Mouse (Mus musculus) MEL (cell line): ENCODE results near the gene H2-Eb2. TPM values are rescaled to one million over a fixed set of nuclear protein-coding genes. Genes with fewer than 3 reads are reported as not detected.

ENCODE experiments used
- DNase-seq: peaks from one replicate; pipeline ENCODE4 v3.0.0; 2011; ENCODE audit warnings: low read depth, low spot score
- H3K27ac ChIP-seq: 2 replicates; pipeline ENCODE4 v1.5.1; 2012; ENCODE audit warnings: low read depth, mild to moderate bottlenecking, control low read depth, low read length, moderate library complexity; ENCODE audit not compliant: control insufficient read depth
- H3K27me3 ChIP-seq, 2 experiments: fragments of 150-350 bp in 1 of 2; sonication (generic) in 1 of 2; 2 replicates each; pipeline ENCODE4 v1.6.1; 2012; ENCODE audit warnings: low read length in 2 of 2, mild to moderate bottlenecking in 2 of 2, improper control_type of control experiment in 1 of 2, moderate library complexity in 1 of 2; ENCODE audit not compliant: insufficient read depth in 2 of 2, control insufficient read depth in 1 of 2
- H3K36me3 ChIP-seq, 2 experiments: 2 replicates each; pipeline ENCODE4 v1.6.1; 2012 to 2014; ENCODE audit warnings: low read length in 2 of 2, improper control_type of control experiment in 1 of 2, inconsistent platforms in 1 of 2, mild to moderate bottlenecking in 1 of 2; ENCODE audit not compliant: insufficient read depth in 2 of 2, control insufficient read depth in 1 of 2
- H3K4me1 ChIP-seq, 2 experiments: fragments of 150-350 bp in 1 of 2; sonication (generic) in 1 of 2; 2 replicates each; pipeline ENCODE4 v1.6.1; 2012; ENCODE audit warnings: low read length in 2 of 2, improper control_type of control experiment in 1 of 2, mild to moderate bottlenecking in 1 of 2; ENCODE audit not compliant: insufficient read depth in 2 of 2, control insufficient read depth in 1 of 2
- H3K4me3 ChIP-seq, 2 experiments: fragments of 150-350 bp in 1 of 2; sonication (generic) in 1 of 2; 2 replicates each; pipeline ENCODE4 v1.5.1; 2012; ENCODE audit warnings: low read depth in 2 of 2, low read length in 2 of 2, mild to moderate bottlenecking in 2 of 2, moderate library complexity in 2 of 2, control low read depth in 1 of 2, improper control_type of control experiment in 1 of 2; ENCODE audit not compliant: control insufficient read depth in 1 of 2, insufficient read depth in 1 of 2
- H3K79me2 ChIP-seq: 2 replicates; pipeline ENCODE4 v1.6.1; 2012; ENCODE audit warnings: mild to moderate bottlenecking, low read length, moderate library complexity; ENCODE audit not compliant: control insufficient read depth, poor library complexity, insufficient read depth
- H3K9ac ChIP-seq: 2 replicates; pipeline ENCODE4 v1.6.1; 2012; ENCODE audit warnings: low read depth, mild to moderate bottlenecking, control low read depth, low read length, moderate library complexity; ENCODE audit not compliant: control insufficient read depth, poor library complexity, severe bottlenecking
- H3K9me3 ChIP-seq: fragments of 150-350 bp; sonication (generic); replicated peaks from 2 replicates; pipeline ENCODE4 v1.6.1; 2012; ENCODE audit warnings: mild to moderate bottlenecking, low read length, improper control_type of control experiment, moderate library complexity; ENCODE audit not compliant: insufficient read depth
- CHD2 ChIP-seq: IDR thresholded peaks from 2 replicates; pipeline ENCODE4 v1.6.1; 2011; ENCODE audit warnings: low read length, improper control_type of control experiment
- CTCF ChIP-seq, 3 experiments: IDR thresholded peaks in 2 of 3; conservative IDR thresholded peaks in 1 of 3; 2 replicates each; pipeline ENCODE4 v1.5.1; 2011 to 2012; ENCODE audit warnings: low read length in 3 of 3, low read depth in 2 of 3, mild to moderate bottlenecking in 2 of 3, improper control_type of control experiment in 1 of 3, inconsistent platforms in 1 of 3, mixed read lengths in 1 of 3, moderate library complexity in 1 of 3; ENCODE audit not compliant: control insufficient read depth in 1 of 3, insufficient read depth in 1 of 3, poor library complexity in 1 of 3, severe bottlenecking in 1 of 3
- ELF1 ChIP-seq: IDR thresholded peaks from 2 replicates; pipeline ENCODE4 v1.6.1; 2014; ENCODE audit warnings: low read depth, mild to moderate bottlenecking, inconsistent platforms, low read length, improper control_type of control experiment, moderate library complexity
- GABPA ChIP-seq: IDR thresholded peaks from 2 replicates; pipeline ENCODE4 v1.6.1; 2012; ENCODE audit warnings: low read depth, mild to moderate bottlenecking, inconsistent platforms, low read length, improper control_type of control experiment, moderate library complexity
- GATA1 ChIP-seq: IDR thresholded peaks from 2 replicates; pipeline ENCODE4 v1.6.1; 2011; ENCODE audit warnings: low read depth, low read length, improper control_type of control experiment
- MAFK ChIP-seq: IDR thresholded peaks from 2 replicates; pipeline ENCODE4 v1.6.1; 2011; ENCODE audit warnings: low read depth, mild to moderate bottlenecking, low read length, improper control_type of control experiment, borderline replicate concordance
- MEF2A ChIP-seq: IDR thresholded peaks from 2 replicates; pipeline ENCODE4 v1.6.1; 2014; ENCODE audit warnings: low read depth, mild to moderate bottlenecking, inconsistent platforms, low read length, improper control_type of control experiment; ENCODE audit not compliant: poor library complexity, insufficient replicate concordance, severe bottlenecking; ENCODE audit errors: extremely low read depth
- MXI1 ChIP-seq: IDR thresholded peaks from 2 replicates; pipeline ENCODE4 v1.6.1; 2011; ENCODE audit warnings: mild to moderate bottlenecking, low read depth, low read length, improper control_type of control experiment
- MYB ChIP-seq: IDR thresholded peaks from 2 replicates; pipeline ENCODE4 v1.6.1; 2011; ENCODE audit warnings: mild to moderate bottlenecking, low read depth, low read length, improper control_type of control experiment
- MYC ChIP-seq: IDR thresholded peaks from 2 replicates; pipeline ENCODE4 v1.6.1; 2011; ENCODE audit warnings: low read depth, mild to moderate bottlenecking, low read length, improper control_type of control experiment, moderate library complexity
- NRF1 ChIP-seq: IDR thresholded peaks from 2 replicates; pipeline ENCODE4 v1.6.1; 2014; ENCODE audit warnings: low read depth, mild to moderate bottlenecking, inconsistent platforms, low read length, improper control_type of control experiment, moderate library complexity; ENCODE audit not compliant: poor library complexity, insufficient read depth, severe bottlenecking
- POLR2A ChIP-seq, 2 experiments: IDR thresholded peaks; 2 replicates each; pipeline ENCODE4 v1.6.1; 2011 to 2012; ENCODE audit warnings: low read length in 2 of 2, mild to moderate bottlenecking in 2 of 2, control low read depth in 1 of 2, improper control_type of control experiment in 1 of 2, low read depth in 1 of 2, moderate library complexity in 1 of 2; ENCODE audit not compliant: control insufficient read depth in 1 of 2, insufficient read depth in 1 of 2, poor library complexity in 1 of 2
- POLR2AphosphoS2 ChIP-seq: IDR thresholded peaks from 2 replicates; pipeline ENCODE4 v1.6.1; 2011; ENCODE audit warnings: low read length, improper control_type of control experiment
- RCOR1 ChIP-seq: IDR thresholded peaks from 2 replicates; pipeline ENCODE4 v1.6.1; 2012; ENCODE audit warnings: low read depth, mild to moderate bottlenecking, inconsistent platforms, low read length, improper control_type of control experiment
- TAL1 ChIP-seq: IDR thresholded peaks from 2 replicates; pipeline ENCODE4 v1.6.1; 2012; ENCODE audit warnings: mild to moderate bottlenecking, inconsistent platforms, low read length, moderate library complexity, mixed read lengths
- TCF12 ChIP-seq: IDR thresholded peaks from 2 replicates; pipeline ENCODE4 v1.6.1; 2014; ENCODE audit warnings: low read depth, mild to moderate bottlenecking, inconsistent platforms, low read length, improper control_type of control experiment, moderate library complexity
- UBTF ChIP-seq: IDR thresholded peaks from 2 replicates; pipeline ENCODE4 v1.6.1; 2012; ENCODE audit warnings: low read depth, mild to moderate bottlenecking, inconsistent platforms, low read length, improper control_type of control experiment, moderate library complexity, borderline replicate concordance; ENCODE audit not compliant: insufficient read depth
- USF1 ChIP-seq: IDR thresholded peaks from 2 replicates; pipeline ENCODE4 v1.6.1; 2014; ENCODE audit warnings: low read depth, mild to moderate bottlenecking, inconsistent platforms, low read length, improper control_type of control experiment, moderate library complexity
- USF2 ChIP-seq, 2 experiments: IDR thresholded peaks; 2 replicates each; pipeline ENCODE4 v1.6.1; 2011 to 2012; ENCODE audit warnings: improper control_type of control experiment in 2 of 2, low read length in 2 of 2, borderline replicate concordance in 1 of 2, inconsistent platforms in 1 of 2, low read depth in 1 of 2, mild to moderate bottlenecking in 1 of 2; ENCODE audit not compliant: insufficient read depth in 1 of 2
- polyA plus RNA-seq, 2 experiments: library from polyadenylated mRNA; stranded (reverse) in 1 of 2; unstranded in 1 of 2; fragments of >175 nt in 1 of 2; fragments of >200 nt in 1 of 2; gene quantifications; 2 replicates each; pipeline versions ENCODE4 v1.2.1 to v1.2.4; 2012; ENCODE audit warnings: low replicate concordance in 2 of 2, low read depth in 1 of 2; ENCODE audit not compliant: insufficient read length in 2 of 2, insufficient read depth in 1 of 2, missing spikeins in 1 of 2
- total RNA-seq: library from RNA; depleted of rRNA; stranded (reverse); fragments of 300-350 nt; gene quantifications from 2 replicates; pipeline ENCODE4 v1.2.3, GENCODE M21; 2012

Gene H2-Eb2
- total and polyA plus RNA-seq, 3 experiments, result not detected

DNA sequence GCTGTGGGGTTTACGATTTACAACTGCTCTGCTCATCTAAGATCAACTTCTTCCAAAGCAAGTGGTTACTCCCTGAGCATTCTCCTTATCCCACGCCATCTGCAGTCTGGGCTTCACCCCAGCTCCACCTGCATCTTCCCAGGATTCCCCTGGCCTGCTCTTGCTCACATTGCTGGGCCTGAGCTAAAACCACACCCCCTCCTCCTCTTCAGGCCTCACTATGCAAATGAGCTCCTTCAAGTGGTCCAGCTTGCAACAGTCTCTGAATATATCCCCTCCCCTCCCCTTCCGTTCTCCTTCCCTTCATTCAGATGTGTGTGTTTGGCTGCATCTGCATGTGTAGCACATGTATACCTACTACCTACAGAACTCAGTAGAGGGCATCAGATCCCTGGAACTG, 26.1 kb upstream of the H2-Eb2 start:
- no peak overlapping the region for H3K27ac ChIP-seq
- H3K4me3 ChIP-seq, result no peak overlapping the region
- H3K36me3 ChIP-seq, result no peaks in the 10 kb centered on the region
- H3K79me2 ChIP-seq, result no peaks in the 10 kb centered on the region
- no peaks in the 10 kb centered on the region for H3K9me3 ChIP-seq
- TF ChIP-seq CHD2, result no peak
- TF ChIP-seq MYC, result no peak
- no peak for TF ChIP-seq USF2 (IDR thresholded peaks at IDR 0.05; ENCODE audit: borderline replicate concordance in 1 of 2, insufficient read depth in 1 of 2, low read depth in 1 of 2, low read length in 2 of 2)
- TF ChIP-seq MXI1, result no peak
- no peak for TF ChIP-seq MEF2A
- no peak for TF ChIP-seq MYB
- no peak for TF ChIP-seq USF1
- TF ChIP-seq ELF1, result no peak
- TF ChIP-seq POLR2AphosphoS2, result no peak
- no peak for TF ChIP-seq CTCF (IDR thresholded peaks at IDR 0.05 in 2 of 3, conservative IDR thresholded peaks at IDR 0.05 in 1 of 3; ENCODE audit: control insufficient read depth in 1 of 3, insufficient read depth in 1 of 3, low read depth in 2 of 3, low read length in 3 of 3, poor library complexity in 1 of 3, severe bottlenecking in 1 of 3)
- TF ChIP-seq TCF12, result no peak
- no peak for TF ChIP-seq RCOR1
- peaks cover 3 to 5% of the 10 kb centered on the region in 2 experiments for H3K27me3 ChIP-seq
- H3K9ac ChIP-seq, result no peak overlapping the region
- DNase-seq, result no peak
- no peaks in the 10 kb centered on the region for H3K4me1 ChIP-seq

DNA sequence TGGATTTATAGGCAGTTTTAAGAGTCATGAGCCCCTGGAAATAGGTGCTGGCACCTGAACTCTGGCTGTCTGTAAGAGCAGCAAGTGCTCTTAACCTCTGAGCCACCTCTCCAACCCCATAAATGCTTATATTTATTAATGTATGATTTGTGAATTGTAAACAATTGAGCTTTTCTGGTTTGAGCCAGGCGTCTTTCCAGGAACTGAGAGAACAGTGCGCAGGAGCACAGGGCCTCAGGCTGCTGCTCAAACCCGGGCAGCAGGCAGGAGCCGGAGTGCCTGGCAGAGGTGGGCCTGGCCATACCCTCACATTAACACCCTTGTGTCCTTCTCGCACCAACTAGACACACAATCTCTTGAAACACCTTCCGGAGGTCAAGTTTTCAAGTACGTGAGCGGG, 25.4 kb upstream of the H2-Eb2 start:
- DNase-seq, result no peak

More for the DNA sequence above, 25.4 kb upstream of the H2-Eb2 start:
- H3K9me3 ChIP-seq, result no peaks in the 10 kb centered on the region
- no peak overlapping the region for H3K27ac ChIP-seq
- TF ChIP-seq UBTF (no peak), GATA1 (no peak), MYC (no peak), TAL1 (no peak), RCOR1 (no peak), MAFK (no peak), ELF1 (no peak), GABPA (no peak), MEF2A (no peak), NRF1 (no peak), TCF12 (no peak), POLR2AphosphoS2 (no peak), POLR2A (IDR thresholded peaks at IDR 0.05; ENCODE audit: control insufficient read depth in 1 of 2, insufficient read depth in 1 of 2, low read depth in 1 of 2, low read length in 2 of 2, poor library complexity in 1 of 2) (no peak)
- no peaks in the 10 kb centered on the region for H3K4me1 ChIP-seq
- no peak overlapping the region for H3K9ac ChIP-seq
- H3K27me3 ChIP-seq, result peaks cover 3 to 5% of the 10 kb centered on the region in 2 experiments
- no peak overlapping the region for H3K4me3 ChIP-seq
- no peaks in the 10 kb centered on the region for H3K79me2 ChIP-seq
- H3K36me3 ChIP-seq, result no peaks in the 10 kb centered on the region
